Mouse (Mus musculus): Measurements from ENCODE around the gene Frmd6.

The Frmd6 gene

GRCm38 (mm10) chr12:70811772-70812171, 13.5 kb upstream of the Frmd6 start:
- DNase-seq, result no peak

- peak; percentile 87 for DNase-seq
Measured at GRCm38 (mm10) chr12:70812176-70812575, 13.1 kb upstream of the Frmd6 start.

DNA sequence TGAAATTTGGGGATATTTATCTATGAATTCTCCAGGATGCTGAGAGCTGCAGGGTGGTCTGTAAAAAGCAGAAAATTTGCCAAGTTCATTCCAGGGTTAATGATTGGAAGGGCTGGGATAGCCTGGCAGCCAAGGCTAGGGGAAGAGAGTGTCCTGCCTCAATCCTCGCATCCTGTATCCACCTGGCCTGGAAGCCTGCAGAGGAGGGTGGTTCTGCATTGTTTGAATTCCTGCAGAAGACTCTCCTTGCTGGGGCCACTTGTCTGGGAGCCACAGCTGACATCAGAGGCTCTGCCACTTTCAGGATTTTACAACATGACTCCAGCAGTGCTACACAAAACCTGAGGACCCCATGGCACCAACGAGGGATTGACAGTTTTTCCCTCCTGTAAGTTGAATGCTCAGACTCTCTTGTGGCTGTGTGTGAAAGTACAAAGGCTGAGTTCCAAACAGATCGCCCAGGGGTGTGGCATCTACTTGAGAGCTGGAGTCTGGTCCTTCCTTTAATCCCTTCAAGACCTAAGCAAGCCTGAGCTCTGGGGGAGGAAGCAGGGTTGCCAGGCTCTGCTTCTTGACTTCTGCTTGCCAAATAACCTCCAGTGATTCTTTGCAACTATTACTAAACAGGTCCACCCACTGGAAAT, 12.4 kb upstream of the Frmd6 start:
- no peak for DNase-seq

DNA sequence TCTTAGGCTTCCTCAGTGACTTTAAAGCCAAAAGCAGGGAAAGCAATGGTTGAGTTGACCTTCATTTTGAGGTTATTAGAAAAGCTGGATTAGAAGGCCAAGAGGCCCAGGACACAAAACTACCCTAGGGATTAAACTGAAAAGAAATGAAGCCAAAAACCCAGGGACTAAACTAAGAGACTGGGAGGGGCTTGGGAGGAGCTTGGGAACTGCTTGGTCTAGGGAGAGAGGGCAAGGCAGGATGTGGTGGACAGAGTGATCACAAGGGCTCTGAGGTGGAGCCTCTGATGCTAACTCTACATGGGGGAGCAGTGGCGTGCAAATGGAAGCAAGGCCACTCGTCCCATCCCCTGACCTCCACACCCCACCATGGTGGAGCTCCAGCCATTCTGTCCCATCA, 8.6 kb upstream of the Frmd6 start:
- DNase-seq, result no peak

DNA sequence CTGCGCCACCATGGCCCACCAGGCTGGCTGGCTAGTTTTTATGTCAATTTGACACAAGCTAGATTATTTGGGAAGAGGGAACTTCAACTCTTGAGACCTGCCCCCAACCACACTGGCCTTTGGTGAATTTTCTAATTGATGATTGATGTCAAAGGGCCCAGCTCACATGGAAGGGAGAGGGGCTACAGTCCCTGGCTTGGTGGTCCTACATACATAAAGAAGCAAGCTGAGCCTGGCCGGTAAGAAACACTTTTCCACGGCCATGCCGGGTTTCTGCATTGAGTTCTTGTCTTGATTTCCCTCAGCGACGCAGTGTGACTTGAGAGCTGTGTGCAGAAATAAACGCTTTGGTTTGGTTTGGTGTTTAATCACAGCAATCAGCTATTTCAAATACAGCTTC, 1.3 kb upstream of the Frmd6 start:
- DNase-seq, result no peak

GRCm38 (mm10) chr12:70825651-70826317, 470 bp downstream of the Frmd6 start:
- DNase-seq, result peak; percentile 70

GRCm38 (mm10) chr12:70826318-70827072, 1.2 kb downstream of the Frmd6 start:
- peak; percentile 59 for DNase-seq

DNA sequence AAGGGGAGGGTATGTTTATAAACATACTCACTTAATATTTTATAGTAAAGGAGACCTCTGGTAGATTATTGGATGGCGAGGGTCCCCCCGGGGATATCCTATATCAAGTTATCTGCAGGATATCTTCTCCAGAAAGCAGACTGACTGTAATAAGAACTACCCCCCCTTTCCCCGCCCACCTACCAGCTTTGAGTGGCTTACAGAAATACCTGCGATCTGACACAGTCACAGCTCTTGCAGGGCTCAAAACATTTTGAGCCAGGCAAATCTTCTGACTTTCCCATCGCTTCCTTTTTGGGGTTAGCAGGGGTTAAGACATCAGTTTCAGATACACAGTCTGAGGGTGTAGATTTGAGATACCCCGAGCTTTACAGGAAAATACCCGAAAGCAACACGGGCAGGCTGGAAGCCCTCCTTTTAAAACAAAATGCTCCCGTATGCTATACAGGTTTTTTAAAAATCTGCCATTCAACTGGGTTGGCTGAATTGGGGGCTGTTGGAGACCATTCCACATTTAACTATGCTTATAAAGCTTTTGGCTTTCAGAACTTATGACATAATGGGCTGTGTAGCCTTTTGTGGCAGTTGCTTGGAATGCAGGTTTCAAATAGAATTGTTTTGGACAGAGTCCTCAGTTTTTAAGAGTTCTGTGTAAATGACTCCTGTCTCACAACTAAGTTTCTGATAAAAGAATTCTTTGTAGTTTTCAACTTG, 2.0 kb downstream of the Frmd6 start:
- DNase-seq, result no peak

DNA sequence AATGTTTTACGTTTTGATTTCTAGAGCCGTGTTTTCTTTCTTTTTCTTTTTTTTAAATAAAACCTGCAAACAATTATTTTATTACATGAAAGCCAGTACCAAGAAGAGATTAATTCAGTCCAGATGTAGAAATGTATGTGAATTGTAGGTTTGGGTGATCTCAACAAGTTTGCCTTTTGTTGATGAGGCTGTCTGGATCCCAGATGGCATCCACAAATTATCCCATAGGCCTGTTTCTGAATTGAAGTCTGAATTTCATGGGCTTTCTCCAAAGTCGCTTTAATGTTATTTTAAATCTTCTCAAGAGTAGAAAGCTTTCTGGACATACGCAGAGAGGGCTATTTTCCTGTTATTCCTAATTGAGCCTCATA, 2.6 kb downstream of the Frmd6 start:
- no peak for DNase-seq

- DNase-seq, result no peak
Measured at GRCm38 (mm10) chr12:70830982-70831566, 5.8 kb downstream of the Frmd6 start.

DNA sequence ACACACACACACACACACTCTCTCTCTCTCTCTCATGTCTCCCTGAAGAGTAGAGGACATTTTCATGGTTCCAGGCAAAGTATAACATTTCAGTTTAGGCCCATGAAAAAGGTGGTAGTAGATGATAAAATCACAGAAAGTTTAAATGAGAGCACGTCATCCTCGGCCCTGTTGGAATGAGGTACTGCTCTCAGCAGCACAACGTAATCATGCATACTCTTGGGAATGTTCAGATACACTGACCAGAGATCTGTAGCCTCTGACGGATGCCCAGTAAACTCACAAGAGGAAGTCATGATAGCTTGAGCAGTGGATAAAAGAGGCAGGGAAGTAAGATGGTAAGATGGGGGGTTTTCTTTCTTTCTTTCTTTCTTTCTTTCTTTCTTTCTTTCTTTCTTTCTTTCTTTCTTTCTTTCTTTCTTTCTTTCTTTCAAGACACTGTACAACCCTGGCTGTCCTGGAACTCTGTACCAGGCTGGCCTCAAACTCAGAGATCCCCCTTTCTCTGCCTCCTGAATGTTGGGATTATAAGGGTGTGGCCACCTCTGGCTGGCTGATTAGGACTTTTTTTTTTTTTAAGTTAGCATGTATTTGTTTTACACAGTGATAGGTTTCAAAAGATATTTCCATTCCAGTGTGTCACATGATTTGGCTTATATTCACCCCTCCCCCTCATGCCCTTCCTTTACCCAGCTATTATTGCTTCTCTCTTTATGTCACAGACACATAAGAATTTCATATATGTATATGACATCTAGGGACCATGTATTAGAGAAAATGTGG, 7.1 kb downstream of the Frmd6 start:
- no peak for DNase-seq

DNA sequence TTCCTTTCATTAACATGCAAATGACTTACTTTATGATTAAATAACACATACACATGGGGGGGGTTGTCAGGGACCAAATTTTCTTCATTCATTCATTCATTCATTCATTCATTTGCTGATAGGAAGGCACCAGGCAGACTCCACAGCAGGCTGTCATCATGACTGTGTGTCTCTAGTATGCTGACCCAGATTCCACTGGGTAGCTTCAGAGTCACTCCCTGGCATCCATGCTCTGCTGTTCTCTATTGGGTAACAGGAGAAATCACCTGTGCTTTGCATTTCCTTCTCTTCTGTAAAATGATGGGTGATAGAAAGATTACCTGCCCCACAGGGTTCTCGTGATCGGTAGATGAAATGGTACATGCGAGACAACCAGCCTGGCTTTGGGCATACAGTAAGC, 7.7 kb downstream of the Frmd6 start:
- no peak for DNase-seq

DNA sequence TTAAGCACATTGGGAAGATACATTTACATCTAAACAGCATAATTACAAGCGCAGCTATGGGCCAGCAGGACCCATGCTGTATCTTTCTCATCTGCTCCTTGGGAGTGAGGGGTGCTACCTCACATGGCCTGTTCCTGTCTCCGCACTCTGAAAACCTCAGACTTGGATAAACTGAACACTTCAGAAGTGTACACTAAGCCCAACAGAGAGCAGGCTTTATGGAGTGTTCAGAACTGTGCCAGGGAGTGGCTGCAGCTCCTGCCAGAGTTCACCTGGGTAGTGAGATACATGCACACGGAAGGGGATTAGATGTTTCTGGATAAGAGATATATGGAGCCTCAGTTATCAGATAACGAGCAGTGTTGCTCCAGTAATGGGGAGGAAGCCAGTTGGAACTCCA, 8.7 kb downstream of the Frmd6 start:
- DNase-seq, result no peak

DNA sequence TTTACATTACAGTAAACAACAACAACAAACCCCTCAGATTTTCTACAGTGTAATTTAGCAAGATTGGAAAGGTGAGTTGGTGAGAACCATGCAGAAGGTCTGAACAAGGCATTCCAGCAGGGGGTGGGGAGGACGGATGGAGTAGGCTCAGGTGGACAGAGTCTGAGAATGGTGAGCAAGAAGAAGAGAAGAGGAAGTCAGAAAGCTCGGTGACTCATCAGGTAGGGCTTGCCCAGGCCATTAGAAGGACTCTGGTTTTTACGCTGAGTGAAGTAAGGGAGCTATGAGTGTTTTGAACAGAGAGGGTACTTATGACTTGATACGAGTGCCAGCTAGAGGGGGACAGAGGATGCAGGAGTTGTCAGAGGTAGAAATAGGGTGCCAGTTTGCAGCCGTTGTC, 9.7 kb downstream of the Frmd6 start:
- DNase-seq, result no peak

- peak; percentile 59 for DNase-seq
Measured at GRCm38 (mm10) chr12:70837792-70838321, 12.5 kb downstream of the Frmd6 start.

GRCm38 (mm10) chr12:70845371-70845770, 20.1 kb downstream of the Frmd6 start:
- DNase-seq, result no peak

GRCm38 (mm10) chr12:70849024-70849423, 23.7 kb downstream of the Frmd6 start:
- no peak for DNase-seq

DNA sequence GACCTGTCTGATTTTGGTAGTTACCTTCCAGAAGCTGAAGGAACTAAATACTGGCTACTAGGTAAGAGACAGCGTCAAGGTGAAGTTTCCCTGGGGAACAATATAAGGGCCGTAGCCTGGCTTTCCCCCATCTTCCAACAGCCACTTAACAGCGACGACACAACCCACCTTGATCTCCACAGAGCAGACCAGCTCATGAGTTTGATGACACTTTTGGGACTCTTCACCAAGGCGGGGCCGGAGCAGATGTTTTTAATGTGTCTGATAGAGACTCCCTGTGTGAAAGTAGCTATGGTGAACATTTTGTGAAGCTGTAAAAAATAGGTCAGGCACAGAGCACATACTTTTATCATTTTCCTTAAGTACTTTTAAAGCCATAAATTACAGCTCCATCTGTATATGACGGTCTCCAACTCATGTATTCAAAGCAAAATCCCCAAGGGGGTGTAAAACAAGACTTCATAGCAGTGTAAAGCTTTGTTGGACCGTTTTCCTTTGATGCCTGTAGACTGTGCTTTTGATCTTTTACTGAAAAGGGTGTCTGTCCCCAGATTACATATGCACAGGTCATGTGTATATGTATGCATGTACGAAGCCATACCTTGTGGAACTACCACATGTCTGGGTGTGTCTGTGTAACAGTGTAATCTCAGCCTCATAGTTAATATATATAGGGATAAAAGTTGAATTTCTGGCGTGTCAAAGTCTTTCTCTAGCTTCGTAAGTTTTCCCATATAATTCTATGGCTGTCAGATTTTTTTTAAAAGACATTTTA, 24.4 kb downstream of the Frmd6 start:
- no peak for DNase-seq

DNA sequence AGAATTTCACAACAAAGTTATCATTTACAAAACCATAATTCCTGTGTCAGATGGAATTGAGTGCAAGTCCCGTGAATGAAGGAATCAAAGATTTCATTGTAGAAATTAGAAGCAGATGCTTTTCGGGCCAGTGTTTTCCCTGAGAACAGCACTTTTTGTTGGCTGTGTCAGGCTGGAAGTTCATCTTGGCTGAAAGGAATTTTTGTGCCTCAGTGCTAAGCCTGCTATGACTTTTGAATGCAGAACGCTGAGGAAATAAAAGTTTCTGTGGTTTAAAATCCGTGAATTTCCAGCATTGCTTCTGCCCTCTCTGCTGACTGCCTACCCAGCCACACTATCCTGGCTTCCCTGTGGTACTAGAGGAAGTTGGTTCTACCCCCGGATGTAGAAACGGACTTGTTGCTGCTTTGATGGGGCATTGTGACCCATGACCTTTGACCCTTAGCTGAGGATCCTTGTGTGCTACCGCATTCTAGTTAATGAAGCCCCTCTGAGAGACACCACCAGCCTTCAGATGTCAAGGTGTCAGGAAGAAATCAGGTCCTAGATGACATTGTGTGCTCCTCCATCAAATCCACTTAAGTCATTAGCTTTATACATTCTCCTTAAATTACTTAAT, 26.1 kb downstream of the Frmd6 start:
- no peak for DNase-seq

GRCm38 (mm10) chr12:70853026-70853425, 27.7 kb downstream of the Frmd6 start:
- DNase-seq, result no peak

DNA sequence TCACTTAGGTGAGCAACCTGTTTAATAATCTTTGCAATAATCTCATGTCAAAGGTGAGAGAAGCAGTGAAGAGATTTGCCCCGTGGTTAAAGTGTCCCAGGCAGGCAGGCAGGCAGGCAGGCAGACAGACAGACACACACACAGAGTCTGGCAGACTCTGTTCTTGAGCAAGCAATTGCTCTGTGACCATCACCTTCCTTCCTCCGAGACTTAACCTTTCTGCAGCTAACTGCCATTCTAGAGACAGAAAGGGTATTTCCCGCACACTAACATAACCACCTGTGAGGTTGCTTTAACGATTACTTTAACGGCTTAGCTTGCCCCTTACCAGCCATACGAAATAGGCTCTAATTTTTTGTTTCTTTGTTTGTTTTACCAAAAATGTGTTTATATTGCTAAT, 30.4 kb downstream of the Frmd6 start:
- no peak for DNase-seq
